Mouse (Mus musculus) adrenal gland, adult 2 months (tissue): ENCODE data around the gene Fbrsl1. TPM values are rescaled to one million over a fixed set of nuclear protein-coding genes. Genes with fewer than 3 reads are reported as not detected.
A peak's percentile ranks its signal among the peaks of the same experiment; 100 is the strongest.
"Not testable (repeated sequence)": the region's sequence is repeated elsewhere in the genome, so short reads cannot be mapped to it uniquely, and the experiment has no call there.

ENCODE experiments used
- DNase-seq: peaks from one replicate; pipeline ENCODE4 v3.0.0; 2021
- polyA plus RNA-seq: library from polyadenylated mRNA; depleted of rRNA; stranded (reverse); fragments of >200 nt; gene quantifications from 2 replicates; pipeline ENCODE4 v1.2.3, GENCODE M21; 2012
- total RNA-seq, 2 experiments: library from RNA; stranded (reverse); gene quantifications; 2 replicates each; pipeline ENCODE4 v1.2.3; 2021

The Fbrsl1 gene
- total and polyA plus RNA-seq, 3 experiments, result 56.7 to 267 (median 67.2) TPM

DNA sequence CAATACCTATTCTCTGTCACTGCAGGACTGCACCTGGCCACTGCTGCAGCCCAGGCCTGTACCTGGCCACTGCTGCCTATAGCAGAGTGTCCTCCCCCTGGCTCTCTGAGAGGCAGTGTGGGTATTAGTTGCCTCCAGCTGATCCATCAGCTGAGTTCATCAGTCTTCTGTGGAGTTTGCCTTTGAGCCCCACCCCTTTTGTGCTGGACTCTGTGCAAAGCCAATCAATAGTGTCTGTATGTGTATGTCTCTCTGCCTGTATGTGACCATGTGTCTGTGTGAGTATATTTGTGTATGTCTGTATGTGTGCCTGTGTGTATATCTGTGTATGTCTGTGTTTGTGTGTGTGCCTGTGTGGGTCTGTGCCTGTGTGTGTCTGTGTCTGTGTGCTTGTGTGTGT lies 7.0 kb upstream of the Fbrsl1 start:
- DNase-seq, result no peak

DNA sequence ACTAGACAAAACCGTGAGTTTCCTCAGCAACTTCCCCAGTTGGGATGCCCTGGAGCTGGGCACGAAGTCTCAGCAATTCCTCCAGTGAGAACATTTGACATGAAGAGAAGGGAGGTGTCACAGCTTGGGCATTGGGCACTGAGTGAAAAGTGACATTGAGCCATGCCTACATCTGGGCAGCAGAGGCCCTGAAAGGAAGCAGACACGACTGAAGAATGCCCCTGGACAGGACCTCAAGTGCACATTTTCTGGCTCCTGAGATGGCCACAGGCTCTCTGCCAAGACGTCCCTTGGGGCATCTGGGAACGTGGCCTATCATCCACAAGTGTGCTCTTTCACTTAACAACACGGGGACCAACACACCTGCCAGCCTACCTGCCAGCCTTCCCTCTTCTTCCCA lies 991 bp upstream of the Fbrsl1 start:
- no peak for DNase-seq

DNA sequence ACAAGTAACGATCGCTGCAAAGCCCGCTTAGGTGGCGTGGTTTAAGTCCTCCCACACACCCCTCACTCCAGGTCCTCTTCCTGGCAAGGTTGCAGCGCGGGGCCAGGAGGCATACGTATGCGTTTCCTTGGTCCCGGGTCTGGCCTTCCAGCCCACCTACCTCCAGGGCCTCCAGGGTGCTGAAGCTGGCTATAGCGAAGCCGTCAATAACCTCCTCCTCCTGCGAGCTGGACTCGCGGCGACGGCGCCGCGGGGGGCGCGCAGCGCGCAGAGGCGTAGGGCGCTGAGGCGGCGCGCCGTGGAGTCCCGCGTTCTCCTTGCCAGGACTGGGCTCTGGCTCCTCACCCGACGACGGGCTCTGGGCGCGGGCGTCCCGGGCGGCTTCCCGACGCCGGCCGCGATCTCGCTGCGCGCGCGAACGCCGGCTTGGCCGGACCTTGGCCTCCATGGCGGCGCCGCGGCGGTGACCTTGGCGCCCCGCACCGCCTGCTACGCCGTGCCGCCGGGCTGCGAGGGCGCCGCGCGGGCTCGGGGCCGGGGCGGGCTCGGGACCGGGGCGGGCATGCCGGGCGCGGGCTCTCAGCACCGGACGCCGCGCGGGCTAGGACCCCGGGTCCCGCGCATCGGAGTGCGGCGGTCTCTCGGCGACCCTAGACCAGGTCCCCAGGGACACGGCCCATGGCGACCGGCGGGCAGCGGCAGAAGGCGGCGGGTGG lies 425 bp downstream of the Fbrsl1 start:
- DNase-seq, result no peak

DNA sequence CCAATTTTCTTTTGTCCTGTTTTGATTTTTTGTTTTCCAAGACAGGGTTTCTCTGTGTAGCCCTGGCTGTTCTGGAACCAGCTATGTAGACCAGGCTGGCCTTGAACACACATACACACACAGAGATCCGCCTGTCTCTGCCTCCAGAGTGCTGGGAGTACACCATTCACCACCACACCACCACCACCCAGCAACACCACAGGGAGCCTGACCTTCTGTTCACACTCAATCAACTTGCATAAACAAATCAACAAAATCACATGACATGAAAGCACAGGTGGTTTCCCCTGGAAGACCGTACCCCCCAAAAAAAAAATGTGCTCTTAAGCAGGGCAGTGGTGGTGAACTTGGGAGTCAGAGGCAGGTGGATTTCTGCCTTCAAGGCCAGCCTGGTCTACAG lies 3.8 kb downstream of the Fbrsl1 start:
- DNase-seq, result no peak

DNA sequence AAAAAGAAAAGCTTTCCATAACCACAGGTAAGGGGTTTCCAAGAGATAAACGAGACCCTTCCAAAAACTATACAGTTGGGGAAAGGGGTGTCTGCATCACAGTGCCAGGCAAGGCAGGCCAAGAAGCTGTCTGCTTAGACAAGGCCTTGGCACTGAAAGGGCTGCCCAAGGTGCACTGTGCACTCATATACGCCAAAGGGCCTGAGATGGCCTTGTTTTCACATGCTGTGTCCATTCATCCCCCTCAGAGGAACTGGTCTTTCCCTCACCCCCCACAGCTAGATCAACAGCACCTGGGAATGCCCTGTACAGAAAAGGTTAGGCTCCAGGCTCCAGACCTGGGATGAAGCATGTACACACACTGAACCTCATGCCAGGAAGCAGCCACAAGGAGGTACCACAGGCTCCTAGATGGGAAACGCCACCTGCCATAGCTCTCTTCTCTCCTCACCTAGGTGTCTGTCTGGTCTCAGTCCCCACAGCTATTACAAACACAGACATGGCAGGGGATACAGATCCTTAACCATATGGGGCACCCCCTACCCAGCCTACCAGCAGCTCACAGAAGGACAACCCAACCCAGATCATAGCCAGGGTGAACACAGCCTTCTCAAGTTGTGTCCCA lies 5.2 kb downstream of the Fbrsl1 start:
- DNase-seq, result peak; percentile 65

DNA sequence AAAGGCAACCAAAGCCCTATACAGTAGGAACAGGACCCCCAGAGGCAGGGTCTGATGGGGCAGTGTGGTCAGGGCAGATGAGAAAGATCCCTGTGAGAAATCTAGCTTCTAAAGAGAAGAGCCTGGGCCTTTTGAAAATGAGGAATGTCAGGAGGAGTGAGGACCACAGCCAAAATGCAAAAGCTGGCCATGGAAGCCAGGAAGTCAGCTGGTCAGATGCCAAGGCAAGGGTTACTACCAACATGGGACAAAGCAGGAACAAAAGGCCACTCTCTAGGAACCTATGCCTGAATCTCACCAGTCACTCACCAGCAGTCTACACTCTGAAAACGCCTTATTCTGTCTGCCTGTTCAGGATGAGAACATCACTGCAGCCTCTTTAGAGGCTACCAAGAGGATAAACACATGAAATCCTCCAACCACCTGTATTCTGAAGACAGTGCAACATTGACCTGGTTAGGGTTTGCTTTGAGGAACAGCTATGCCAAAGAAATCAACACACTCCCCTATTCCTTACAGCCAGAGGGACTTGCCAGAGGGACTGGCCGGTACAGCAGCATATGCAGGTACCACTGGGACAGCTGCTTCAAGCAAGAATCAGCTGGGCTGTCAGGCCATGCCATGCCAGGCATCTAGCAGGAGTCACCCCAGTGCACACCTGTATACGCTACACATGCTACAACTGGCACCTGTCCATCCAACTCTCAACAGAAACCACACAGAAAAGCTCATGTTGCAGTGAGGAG lies 8.6 kb downstream of the Fbrsl1 start:
- DNase-seq, result peak; percentile 67

DNA sequence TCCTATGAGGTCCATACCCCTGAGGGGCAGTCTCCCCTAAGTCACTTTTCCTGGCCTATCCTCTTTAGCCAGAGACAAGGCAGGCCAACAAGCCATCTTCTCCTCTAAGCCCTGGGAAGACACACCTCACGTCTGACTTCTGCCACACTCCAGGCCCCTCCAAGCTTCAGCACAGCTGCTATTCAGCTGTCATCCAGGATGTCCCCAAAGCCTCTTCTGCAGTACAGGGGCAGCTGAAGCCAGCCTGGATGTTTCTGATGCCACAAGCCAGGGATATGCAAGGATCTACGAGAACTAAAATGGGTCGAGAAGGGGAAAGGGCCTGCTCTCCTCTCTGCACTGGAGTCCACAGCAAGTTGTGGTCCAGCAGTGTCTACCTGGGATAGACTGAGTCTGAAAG lies 9.7 kb downstream of the Fbrsl1 start:
- no peak for DNase-seq

DNA sequence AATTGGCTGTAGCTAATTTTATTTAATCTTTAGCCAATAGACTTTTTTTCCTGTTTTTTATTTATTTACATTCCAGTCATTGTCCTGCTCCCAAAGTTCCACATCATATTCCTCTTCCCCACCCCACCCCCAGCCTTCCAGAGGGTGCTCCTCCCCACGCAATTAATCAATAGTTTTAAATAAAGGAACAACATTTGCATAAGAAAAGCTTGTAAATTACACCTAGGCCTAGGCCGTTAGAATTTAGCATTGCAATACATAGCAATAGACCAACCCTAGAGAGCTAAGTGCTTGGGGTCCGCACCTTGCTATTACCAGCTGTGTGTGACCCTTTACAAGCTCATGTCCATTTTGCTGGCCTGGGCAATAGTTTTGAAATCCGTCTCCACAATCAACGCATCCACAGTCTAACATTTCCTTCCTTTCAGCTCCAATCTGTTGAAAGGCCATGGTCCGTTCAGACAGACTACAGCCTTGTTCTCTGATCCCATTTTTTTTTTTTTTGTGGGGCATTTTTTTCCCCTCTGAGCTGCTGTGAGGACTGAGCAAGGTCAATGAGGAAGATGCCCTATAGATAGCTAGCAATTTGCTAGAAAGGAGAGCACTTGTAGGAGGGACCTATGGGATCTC lies 10.6 kb downstream of the Fbrsl1 start:
- no peak for DNase-seq

DNA sequence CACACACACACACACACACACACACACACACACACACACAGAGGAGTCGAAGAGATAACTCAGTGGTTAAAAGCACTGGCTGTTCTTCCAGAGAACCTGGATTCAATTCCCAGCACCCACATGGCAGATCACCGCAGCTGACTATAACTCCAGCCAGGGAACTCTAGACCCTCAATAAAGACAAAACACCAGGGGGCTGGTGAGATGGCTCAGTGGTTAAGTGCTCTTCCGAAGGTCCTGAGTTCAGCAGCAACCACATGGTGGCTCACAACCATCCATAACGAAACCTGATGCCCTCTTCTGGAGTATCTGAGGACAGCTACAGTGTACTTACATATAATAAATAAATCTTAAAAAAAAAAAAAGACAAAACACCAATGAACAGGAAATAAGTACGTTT lies 12.1 kb downstream of the Fbrsl1 start:
- not testable (repeated sequence) for DNase-seq

DNA sequence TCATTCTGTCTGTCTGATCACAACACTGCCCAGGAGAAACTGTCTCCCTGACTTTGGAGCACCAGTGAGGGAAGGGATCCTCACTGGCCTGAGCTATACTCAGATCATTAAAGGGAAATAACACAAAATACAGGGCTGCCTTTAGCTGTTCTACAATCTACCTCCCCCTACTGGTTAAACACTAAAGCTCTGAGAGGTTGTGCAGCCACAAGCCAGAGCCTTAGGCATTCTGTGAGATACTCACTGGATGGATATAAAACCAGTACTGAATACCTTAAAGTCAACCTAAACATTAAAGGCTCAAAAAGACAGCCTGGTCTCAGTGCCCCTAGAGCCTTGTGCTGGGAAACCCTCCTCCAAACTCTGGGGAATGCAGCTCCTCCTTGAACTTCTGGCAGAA lies 13.5 kb downstream of the Fbrsl1 start:
- no peak for DNase-seq

DNA sequence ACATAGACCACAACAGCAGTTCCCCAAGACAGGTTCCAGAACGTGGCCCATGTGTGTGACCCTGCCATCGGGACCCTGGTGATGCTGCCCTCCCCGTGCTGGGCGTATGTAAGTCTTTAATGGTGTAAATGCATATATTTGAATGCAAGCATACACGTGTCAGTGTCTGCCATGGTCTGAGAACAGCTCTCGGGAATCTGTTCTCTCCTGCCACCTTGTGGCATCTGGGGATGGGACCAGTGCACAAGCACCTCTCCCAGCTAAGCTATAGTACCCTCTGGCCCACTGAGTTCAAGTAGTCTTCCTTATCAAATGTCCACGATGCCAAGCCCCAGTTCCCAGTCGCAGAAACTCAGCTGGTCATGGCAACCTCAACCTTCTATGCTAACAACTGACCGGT lies 19.3 kb downstream of the Fbrsl1 start:
- DNase-seq, result peak; percentile 75

DNA sequence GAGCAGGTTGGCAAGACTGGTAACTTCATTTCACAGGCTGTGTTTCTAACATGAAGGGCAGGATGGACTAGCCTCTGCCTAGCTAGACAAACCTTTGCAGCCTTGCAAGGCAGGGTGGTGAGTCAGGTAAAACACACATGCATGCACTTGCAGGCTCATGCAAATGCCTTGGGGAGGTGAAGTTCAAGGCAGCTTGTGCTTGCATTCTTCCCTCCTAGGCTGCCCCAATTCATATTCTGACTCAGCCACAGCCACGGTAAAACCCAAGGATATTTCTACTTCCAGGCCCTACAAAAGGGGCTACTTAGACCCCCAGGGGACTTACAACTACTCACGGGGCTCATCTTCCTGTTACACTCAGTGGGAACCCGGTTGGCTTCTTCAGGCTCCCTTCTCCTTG lies 20.0 kb downstream of the Fbrsl1 start:
- peak; percentile 47 for DNase-seq

DNA sequence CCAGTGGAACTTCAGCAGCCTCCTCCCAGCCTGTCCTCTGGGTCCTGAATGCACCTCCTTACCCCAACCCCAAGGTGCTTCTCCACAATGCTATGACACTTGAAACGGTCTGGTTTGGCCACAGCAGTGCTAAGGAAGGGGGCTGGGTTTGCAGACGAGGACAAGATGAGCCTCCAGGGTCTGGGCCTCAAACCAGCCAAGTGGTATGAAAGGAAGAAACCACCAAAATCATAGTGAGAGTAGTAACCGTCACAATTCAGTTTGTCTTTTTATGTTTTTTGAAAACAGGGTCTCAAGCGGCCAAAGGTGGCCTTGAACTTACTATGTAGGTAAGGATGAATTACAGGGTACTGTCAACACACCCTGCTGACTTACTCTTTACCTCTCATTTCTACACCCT lies 23.1 kb downstream of the Fbrsl1 start:
- DNase-seq, result no peak

DNA sequence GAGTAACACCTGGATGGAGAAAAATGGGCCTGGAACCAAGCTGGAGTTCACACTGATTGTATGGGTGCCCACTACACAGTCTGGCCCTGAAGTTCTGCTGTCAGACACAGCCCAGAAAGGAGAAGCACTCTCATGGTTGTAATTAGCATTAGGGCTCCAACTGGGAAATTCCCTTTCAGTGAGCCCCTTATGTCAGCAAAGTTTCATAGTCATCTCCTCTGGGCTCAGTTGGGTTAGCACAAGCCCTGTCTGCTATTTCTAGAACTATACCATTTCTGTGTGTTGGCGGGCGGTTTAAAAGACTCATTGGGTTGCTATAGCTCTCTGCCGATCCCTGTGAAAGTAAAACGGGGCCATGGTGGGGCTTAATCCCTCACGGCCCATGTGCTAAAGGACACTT lies 24.1 kb downstream of the Fbrsl1 start:
- DNase-seq, result no peak

DNA sequence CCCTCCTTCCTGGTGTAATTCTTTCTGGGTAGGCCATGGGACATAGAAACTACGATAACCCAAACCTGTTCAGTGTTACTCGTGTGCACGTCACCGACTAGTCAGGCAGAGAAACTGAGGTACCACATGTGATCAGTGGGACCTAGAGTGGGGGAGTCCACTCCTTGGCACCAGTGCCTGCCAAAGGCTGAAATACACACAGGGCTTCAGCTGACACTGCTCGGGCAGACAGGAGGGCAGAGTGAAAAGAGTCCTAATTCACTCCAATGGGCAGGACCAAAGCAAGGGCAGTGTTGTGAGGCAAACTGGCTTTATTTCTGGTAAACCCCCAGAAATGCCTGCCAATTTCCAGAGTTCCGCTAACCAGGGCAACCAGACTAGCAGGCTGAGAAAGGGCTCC lies 26.9 kb downstream of the Fbrsl1 start:
- no peak for DNase-seq

DNA sequence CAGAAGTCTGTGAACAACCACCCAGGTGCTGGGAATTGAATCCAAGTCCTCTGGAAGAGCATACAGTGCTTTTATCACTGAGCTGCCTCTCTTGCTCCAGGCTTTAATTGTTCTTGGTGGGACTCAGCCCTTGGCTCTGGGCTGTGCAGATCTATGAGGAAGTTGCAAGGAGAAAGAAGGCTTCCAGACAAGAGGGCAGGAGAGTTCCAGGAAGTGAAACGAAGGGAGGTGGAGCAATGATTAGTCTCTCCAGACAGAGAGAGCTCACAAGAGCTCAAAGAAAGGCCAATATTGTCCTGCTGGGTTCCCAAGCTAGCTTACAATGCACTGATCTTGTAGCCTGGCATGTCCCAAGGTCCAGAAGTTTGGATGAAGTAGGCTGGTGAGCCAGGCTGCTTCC lies 27.4 kb downstream of the Fbrsl1 start:
- no peak for DNase-seq

DNA sequence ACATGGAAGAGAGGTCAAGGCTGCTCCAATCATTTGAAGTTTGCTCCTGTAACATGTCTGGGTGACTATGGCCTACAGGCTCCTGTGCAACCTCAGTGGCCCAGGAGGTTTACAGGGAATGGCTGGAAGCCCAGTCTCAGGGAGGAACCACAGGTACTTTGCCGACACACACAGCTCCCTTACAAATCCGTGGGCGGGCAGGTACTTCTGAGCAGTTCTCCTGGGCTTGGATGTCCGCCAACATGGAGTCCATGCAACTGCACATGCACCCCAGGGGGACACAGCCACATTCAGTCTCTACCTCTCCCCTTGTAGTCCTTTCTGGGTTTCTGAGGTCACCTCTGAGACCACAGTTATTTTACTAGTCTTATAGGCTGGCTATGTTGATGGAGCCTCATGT lies 28.1 kb downstream of the Fbrsl1 start:
- no peak for DNase-seq

DNA sequence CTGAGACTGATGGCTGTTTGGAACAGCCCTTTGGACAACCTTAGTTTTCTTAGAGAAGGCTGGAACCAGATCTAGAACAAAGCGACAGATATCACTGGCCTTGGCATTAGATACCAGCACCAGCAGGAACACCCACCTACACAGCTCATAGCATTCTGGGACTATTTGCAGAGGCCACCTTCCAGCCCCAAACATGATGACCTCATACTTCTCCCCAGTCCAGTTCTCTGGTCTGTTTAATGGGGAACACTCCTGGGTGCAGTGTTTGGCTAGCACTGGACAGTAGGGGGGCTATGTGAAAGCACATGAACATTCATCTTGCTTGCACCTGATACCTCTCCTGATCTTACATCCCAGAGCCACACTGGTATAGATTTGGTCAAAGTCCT lies 29.8 kb downstream of the Fbrsl1 start:
- DNase-seq, result peak; percentile 42

DNA sequence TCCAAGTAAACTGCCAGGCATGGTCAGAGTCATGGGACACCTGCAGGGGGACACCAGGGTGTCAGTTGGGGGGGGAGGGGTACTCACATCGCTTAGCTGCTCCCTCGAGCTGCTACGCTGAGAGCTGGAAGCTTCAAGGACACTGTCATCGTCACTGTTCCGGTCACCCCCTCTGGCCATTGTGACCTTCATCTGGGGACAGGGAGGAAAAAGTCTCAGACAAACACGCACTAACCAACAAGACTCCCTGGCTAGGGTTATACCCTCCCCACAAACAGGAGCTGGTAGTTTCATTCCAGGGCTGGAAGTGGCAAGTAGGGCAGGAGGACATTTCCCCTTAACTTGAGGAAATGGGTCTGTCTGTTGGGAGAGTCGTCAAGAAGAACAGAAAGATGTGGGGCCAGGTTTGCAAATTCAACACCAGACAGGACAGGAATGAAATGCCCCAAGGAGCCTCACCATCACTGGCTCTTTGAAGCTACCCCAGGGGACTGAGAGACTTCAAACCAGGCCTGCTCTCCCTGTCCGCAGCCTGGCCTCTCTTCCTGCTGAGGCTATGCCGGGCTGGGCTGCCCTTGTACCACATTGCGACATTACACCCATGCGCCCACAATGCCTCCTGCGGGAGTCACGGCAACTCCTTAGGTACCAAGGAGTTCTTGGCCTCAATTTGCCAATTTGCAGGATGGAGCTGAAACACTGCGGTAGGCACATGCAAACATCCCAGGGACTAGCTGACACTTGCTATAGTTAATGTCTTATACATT lies 30.4 kb downstream of the Fbrsl1 start:
- DNase-seq, result peak; percentile 81

DNA sequence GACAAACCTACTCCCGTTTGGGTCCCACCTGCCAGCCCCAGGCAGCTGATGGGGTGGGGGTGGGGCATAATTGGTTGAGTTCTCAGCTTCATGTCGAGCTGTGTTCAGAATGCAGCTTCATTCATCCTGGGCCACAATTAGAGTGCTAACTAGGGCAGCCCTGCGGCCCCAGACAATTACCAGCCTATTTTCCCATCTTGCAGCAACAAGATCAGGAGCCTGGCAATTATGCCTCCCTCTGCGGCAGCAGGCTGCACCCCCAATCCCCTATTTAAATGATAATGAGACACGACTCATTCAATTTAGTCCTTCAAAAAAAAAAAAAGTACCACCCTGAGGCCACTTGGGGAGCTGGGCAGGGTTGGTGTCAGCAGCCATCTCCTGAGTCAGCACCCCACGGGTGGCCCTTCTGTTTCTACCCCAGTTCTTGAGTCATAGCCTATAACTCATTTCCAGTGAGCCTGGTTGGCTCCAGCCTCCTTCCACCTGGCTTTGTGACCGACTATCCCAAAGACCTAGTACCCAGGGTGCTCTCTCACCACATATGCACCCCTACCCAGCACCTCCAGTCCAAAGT lies 31.4 kb downstream of the Fbrsl1 start:
- DNase-seq, result peak; percentile 86

DNA sequence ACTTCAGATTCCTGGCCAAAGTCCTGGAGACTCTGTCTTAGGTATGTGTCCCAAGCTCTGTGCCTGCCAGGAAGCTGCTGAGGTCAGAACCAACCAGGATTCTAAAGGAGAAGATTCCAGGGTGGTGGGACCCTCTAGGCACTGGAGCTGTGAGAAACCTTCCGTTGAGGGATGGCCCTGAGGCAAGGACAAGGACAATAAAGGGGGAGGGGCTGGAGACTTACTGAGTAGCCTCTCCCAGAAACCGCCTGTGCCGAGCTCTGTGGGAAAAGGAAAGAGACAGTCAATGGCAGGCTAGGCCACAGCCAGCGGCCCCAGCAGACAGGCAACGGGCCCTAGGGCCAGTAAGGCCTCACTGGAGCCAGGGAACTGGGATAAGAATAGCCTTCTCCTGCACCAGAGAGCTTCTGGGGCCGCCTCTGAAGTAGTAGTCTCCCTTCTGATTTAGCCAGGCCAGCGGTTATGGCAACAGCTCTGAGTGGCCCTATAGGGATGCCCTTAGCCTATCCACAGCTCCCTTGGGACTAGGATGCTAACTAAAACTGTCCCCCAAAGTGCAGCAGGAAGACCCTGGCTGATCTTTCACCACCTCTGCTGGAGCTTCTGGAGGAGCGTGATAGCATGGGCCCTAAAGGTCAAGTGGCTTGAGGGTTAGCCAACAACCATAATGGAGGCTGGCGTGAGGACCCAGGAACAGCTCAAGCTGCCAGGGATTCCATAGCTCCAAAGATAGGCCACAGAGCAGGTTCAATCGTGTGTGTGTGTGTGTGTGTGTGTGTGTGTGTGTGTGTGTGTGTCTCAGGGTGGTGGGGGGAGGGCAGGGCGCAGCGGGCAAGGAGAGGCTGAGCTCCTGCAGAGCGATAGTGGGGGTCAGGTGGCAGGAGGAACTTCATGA lies 32.2 kb downstream of the Fbrsl1 start:
- DNase-seq, result peak; percentile 49
